Mouse (Mus musculus) T-helper 2 cell (primary cell): ENCODE results near the gene Txk.

Experiments
- in situ Hi-C: fragments of 300-600 bp; cut with MboI, MseI; formaldehyde crosslinking; loops from one replicate; pipeline ENCODE4 v1.15.1; 2025; ENCODE audit warnings: high pct_unique_total_duplicates

Gene Txk

DNA sequence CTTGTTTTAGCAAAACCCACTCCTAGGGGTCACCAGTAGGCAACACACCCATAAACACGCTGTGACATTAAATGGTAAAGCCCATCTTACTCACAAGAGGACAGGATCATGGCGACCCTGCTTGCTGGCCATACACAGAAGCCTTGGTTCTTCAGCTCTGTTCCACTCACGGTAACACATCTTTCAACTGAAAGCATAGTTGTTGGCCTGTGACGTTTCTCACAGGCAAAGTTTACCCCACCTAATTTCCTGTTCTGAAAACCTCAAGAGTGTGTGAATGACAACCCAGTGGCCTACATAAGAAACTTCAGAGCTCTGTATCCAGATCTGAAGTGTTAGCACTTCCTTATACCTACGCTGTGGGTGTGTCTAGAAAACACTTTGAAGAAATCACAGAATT, at the start of gene Txk:
Txk (minus strand) TSS at position 193 of the 400 bp plus-strand sequence.
- in situ Hi-C loops: no loop called here

DNA sequence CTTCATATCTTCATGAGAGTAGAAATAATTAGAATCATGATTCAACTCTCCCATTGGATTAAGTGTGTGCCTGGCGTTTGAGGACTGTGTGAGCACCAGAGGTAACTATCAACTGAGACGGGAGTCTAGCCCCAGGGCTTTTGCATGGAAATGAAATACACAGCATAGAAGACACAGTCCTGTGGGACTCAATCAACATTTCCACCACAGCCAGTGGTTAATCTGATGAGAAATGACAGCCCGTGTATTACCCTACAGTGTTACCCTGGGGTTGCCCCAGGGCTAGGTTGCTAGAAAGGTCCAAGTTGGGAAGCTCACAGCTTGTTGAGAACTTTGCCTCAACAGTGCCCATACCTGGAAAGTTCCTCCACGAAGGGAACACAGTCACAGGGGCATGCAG, 46.0 kb upstream of the Txk start:
- in situ Hi-C loops: no loop called here

GRCm38 (mm10) chr5:72796186-72796613, 43.6 kb upstream of the Txk start:
- in situ Hi-C loops: no loop called here

- in situ Hi-C loops: no loop called here
Measured at GRCm38 (mm10) chr5:72793309-72793850, 40.8 kb upstream of the Txk start.

GRCm38 (mm10) chr5:72791789-72792188, 39.2 kb upstream of the Txk start:
- in situ Hi-C loops: no loop called here

DNA sequence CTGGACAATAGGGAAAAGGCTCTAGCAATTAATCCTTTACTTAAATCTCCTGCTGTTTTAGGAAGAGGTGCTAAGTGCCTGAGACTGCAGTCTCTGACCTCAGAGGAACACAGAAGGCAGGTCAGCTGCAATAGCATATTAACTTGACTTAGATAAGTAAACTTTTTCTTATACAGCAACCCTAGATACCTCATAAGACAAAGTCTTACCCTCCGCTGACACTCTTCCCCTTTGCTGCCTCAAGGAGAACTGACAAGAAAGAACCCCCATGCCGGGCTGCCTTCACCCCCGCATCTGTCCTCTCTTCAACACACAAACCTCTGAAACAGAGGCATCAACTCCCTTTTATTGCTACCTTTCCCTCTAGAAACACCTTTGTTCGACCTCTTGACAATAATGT, 38.8 kb upstream of the Txk start:
- in situ Hi-C loops: no loop called here

GRCm38 (mm10) chr5:72785451-72785850, 32.9 kb upstream of the Txk start:
- in situ Hi-C loops: no loop called here

DNA sequence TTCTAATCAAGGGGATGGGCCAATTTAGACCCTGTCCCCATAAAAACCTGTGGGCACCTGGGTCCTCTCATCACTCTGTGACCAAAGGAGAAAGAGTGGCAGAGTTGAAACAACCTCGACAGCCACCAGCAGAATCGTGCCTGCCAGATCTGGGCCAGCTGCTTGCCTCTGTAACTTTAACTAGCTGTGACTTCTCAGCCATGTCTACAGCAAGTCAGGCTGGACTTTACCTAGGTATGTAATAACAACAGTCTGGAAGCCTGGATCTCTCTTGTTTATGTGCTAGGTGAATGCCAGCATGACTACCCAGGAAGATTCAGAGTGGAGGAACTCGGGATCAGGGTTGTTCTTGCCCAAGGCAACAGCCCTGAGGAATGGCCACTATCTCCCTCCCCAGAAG, 32.1 kb upstream of the Txk start:
- in situ Hi-C loops: no loop called here

DNA sequence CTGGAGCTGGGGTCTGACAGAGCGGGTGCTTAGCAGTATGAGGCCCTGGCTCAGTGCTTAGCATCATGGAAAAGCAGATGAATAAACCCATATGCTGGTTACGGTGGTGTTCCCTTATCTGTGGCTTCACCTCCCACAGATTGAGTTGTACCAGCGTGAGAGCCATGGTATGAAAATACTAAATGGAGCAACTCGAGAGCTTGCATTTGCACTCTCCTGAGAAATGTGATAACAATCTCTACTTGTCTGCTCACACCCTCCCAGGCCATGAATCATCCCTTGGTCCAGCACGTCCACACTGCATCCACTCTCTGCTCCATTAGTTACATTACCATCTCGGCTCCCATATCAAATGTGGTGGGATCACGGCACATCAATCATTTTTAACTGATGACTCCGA, 31.4 kb upstream of the Txk start:
- in situ Hi-C loops: no loop called here

- in situ Hi-C loops: no loop called here
Measured at GRCm38 (mm10) chr5:72783123-72783522, 30.5 kb upstream of the Txk start.

DNA sequence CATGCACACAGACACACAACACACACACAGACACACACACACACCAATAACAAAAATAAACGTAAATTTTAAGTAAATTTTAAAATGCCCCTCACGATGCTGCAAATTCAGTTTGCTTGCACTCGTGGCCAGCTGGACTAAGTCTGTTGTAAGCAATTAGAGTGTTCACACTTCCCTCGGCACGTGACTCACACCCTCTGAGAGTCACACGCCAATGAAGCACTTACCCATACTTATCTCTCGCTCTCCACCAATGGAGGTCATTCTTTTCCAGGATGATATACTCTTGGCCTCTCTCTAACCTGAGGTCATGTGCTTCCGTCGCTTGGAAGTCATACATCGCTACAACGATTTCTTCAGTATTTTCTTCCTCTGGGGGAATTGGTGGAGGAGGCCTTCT, 29.2 kb upstream of the Txk start:
- in situ Hi-C loops: no loop called here

DNA sequence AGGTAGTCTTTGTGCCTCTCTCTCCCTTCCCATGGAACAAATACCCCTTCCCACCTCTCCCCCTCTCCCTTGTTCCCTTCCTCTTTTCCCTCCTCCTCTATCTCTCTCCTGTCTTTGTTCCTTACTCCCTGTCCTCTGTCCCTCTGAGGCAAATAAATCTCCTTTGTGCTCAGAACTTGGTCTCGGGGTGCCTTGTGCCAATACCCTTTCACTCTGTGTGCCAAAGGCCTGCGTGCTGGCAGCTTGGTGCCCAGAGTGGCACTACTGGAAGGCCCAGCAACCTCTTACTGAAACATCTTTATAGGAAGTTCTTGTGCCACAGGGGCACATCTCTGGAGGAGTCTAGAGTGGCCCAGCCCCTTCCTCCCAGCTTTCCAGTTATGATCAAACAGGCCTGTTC, 24.0 kb upstream of the Txk start:
- in situ Hi-C loops: no loop called here

DNA sequence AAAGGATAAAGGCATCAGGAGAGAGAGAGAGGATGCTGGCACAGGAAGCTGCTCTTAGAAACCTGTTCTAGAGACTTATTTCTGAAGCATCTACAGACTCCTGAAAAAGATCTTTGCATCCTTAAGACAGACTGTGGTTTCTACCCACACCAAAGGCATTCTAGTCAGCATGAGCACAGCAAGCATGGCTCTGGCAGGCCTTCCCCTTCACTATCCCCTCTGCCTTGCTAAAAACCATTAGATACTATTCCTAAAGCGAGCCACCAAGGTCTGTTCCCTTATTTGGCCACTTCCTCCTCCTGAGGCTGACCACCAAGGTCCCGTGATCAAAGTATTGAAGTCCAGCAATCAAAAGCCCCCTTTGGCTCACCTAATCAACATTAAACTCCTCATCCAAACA, 23.6 kb upstream of the Txk start:
- in situ Hi-C loops: no loop called here

GRCm38 (mm10) chr5:72769841-72770240, 17.3 kb upstream of the Txk start:
- in situ Hi-C loops: no loop called here

DNA sequence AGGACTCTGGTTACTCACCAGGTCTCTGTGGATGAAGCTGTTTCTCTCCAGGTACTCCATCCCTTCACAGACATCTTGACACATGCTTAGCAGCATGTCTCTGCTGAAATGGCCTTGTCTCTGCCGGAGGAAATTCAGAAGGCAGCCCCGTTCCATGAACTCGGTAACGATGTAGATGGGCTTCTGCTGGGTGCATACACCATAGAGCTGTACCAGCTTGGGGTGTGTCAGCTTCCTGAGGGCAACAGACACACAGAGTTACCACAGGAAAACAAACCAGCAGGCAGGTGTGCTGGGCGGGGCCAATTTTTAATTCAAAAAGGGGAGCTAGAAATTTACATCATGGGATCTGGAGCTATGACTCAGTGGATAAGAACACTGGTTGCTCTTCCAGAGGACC, 11.0 kb upstream of the Txk start:
- in situ Hi-C loops: no loop called here

DNA sequence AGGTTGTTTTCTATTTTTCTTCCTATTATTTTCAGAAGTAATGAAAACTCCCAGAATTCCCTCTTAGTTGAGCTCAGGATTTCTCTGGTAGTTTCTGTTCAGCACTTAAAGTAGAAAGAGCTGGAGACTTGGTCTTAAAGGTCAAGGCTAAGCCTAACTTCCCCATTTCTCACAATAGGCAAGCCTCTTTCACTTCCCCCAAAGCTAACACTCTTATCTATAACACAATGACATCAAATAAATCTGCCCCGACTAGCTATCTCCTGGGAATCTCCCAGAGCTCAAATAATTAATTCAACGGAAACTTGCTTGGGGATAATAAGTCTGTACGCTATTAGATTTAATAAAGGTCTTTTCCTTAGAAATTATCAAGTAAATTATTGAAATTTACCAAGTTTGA, 10.4 kb upstream of the Txk start:
- in situ Hi-C loops: no loop called here

- in situ Hi-C loops: no loop called here
Measured at GRCm38 (mm10) chr5:72761758-72762157, 9.2 kb upstream of the Txk start.

- in situ Hi-C loops: no loop called here
Measured at GRCm38 (mm10) chr5:72761237-72761636, 8.7 kb upstream of the Txk start.

DNA sequence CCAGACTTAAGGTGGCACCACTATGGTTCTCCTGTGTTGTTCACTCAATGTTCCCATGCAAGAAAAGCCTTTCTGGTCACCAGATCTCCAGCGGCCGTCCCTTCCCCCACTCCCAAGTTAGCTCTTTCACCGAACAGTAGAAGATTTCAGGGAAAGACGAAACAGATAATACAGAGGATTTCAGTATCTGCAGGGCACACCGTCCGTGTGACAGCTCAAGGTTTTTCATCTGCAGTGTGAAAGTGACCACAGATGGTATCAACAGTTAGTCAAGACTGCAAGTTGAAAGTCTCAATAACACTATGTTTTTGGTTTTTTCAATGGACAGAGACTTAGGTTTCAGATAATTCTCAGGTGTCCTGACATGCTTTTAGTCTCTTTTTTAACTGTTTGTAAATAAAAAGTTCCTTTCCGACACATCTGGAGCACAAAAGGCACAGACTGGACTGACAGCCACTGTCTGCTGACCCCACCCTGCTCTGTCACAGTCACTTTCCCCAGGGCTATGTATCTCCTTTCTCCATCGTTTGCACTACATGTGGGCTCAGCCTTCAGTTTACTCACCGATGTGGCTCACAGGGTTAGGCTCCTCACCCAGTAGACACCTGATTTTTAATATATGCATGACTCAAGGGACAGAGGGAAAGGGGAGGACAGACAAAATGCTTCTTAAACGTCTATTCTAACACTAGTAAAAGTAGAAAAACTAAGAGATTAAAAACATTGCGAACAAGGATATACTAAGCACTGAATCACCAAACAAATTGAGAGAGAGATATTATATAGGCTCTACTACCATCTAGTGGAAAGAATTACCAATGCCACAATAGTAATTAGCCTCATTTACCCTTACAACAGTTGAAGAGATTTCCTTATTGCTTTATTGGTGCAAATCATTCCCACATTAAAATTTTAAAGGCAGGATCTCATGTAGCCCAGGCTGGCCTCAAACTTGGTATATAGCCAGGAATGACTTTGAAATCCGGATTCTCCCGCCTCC, 6.6 kb upstream of the Txk start:
- in situ Hi-C loops: no loop called here

DNA sequence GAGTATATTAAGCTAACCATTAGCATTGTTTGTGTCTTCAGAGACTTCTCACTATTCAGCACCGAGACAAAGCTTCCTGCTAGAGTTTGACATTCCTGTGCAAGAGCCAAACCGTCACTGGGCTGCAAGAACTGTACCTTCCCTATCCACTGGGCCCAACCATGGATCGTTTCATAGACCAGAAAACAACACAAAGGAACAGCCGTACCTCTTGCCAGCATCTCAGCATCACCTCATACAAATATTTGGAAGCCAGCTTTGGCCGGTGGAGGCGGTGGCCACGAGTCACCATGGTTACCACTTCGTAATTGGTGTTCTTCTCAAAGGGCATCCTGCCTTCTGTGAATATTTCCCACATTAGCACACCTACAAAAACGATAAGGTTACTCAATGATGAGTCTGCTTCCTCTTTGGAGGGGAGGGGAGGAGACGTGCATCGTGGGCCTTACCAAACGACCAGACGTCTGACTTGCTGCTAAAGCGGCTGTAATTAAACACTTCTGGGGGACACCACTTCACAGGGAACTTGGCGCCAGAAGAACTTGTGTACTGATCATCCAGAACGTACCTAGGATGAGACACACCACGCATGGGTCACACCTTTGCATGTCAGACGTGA, 4.7 kb upstream of the Txk start:
- in situ Hi-C loops: no loop called here

- in situ Hi-C loops: no loop called here
Measured at GRCm38 (mm10) chr5:72755941-72756340, 3.4 kb upstream of the Txk start.

- in situ Hi-C loops: no loop called here
Measured at GRCm38 (mm10) chr5:72755035-72755434, 2.5 kb upstream of the Txk start.
